Mouse (Mus musculus) lung, adult 2 months (tissue): Measurements from ENCODE around the gene Gdf2. TPM values are rescaled to one million over a fixed set of nuclear protein-coding genes. Genes with fewer than 3 reads are reported as not detected.

Experiments used
- DNase-seq: peaks from one replicate; pipeline ENCODE4 v3.0.0; 2022
- H3K4me1 ChIP-seq: fragments of 200-500 bp; 2 replicates; pipeline ENCODE4 v1.6.1; 2011; ENCODE audit warnings: low read length; ENCODE audit not compliant: control insufficient read depth, insufficient read depth
- H3K4me3 ChIP-seq: fragments of 200-500 bp; replicated peaks from 2 replicates; pipeline ENCODE3; 2011; ENCODE audit warnings: low read depth, mild to moderate bottlenecking, control low read depth, low read length; ENCODE audit errors: extremely low read depth
- CTCF ChIP-seq: fragments of 200-500 bp; IDR thresholded peaks from 2 replicates; pipeline ENCODE4 v1.5.1; 2011; ENCODE audit warnings: mild to moderate bottlenecking, low read length, control low read depth; ENCODE audit not compliant: insufficient read depth
- POLR2A ChIP-seq: fragments of 200-500 bp; IDR thresholded peaks from 2 replicates; pipeline ENCODE4 v1.6.1; 2011; ENCODE audit warnings: low read depth, mild to moderate bottlenecking, control low read depth, low read length, borderline replicate concordance; ENCODE audit errors: extremely low read depth
- WGBS: fragments of 180-500 bp; shearing (Covaris S2); methylation state at CpG from one replicate; pipeline ENCODE4 v1.1.7; 2018; 5-methylcytosine and 5-hydroxymethylcytosine counted together
- polyA plus RNA-seq: library from polyadenylated mRNA; depleted of rRNA; stranded (reverse); fragments of >200 nt; gene quantifications from 2 replicates; pipeline ENCODE4 v1.2.3, GENCODE M21; 2012; rRNA removed

Gdf2 gene
- 0.25 and 0.45 TPM in 2 replicates for polyA plus RNA-seq

DNA sequence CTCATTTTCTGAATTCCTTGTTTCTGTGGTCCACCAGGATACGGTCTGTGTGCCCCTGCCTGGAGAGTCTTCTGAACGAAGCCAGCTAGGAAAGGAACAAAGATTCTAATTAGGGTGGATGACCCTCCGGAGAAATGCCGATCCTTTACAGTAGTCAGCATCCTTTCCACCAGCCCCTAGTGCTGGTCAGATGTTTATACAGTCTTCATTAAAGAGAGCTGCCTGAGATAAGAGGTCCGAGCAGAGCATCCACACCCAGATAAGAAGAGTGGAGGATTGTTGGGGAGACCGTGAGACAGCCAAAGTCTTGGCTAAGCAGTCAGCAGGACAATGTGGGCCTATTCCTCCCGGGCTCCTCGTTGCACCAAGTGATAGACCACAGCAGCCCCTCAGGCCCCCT, at the start of gene Gdf2:
TSS of gene Gdf2 (plus strand) at position 301 of the 400 bp plus-strand sequence.
- Histone ChIP-seq H3K4me1 (no peaks in the 10 kb centered on the region), H3K4me3 (no peak within 1 kb of the TSS)
- TF ChIP-seq CTCF = no peak
- TF ChIP-seq POLR2A = no peak
- no peak for DNase-seq
- WGBS = 44% methylated on average over 8 of the region's 8 CpGs

DNA sequence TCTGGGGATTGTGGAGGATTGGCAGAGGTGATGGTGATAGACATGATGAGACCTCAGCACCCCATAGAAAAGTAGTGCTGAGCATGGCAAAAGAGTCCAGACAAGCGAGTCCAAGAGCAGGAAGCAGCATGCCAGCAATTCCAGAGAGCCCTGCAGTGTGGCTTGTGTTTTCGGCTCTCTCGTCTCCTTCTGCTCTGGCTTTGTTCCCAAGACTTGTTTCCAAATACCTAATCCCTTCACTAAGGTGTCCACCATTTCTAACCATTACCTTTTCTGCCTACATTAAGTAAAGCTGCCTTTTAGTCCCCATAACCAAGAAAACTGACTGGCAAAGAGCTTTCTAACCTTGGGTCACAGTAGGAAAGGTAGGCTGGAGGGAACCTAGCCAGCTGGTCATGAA, 49.3 kb upstream of the Gdf2 start:
- Histone ChIP-seq H3K4me3 (no peak overlapping the region), H3K4me1 (no peaks in the 10 kb centered on the region)
- 71% methylated on average over 3 of the region's 3 CpGs for WGBS
- no peak for TF ChIP-seq POLR2A
- TF ChIP-seq CTCF = no peak
- DNase-seq = no peak

- WGBS = 84% methylated on average over 5 of the region's 5 CpGs
- no peak for DNase-seq
- Histone ChIP-seq H3K4me3 (no peak overlapping the region), H3K4me1 (no peaks in the 10 kb centered on the region)
- TF ChIP-seq POLR2A (no peak), CTCF (no peak)
Measured at GRCm38 (mm10) chr14:33895777-33896176, 45.1 kb upstream of the Gdf2 start.

DNA sequence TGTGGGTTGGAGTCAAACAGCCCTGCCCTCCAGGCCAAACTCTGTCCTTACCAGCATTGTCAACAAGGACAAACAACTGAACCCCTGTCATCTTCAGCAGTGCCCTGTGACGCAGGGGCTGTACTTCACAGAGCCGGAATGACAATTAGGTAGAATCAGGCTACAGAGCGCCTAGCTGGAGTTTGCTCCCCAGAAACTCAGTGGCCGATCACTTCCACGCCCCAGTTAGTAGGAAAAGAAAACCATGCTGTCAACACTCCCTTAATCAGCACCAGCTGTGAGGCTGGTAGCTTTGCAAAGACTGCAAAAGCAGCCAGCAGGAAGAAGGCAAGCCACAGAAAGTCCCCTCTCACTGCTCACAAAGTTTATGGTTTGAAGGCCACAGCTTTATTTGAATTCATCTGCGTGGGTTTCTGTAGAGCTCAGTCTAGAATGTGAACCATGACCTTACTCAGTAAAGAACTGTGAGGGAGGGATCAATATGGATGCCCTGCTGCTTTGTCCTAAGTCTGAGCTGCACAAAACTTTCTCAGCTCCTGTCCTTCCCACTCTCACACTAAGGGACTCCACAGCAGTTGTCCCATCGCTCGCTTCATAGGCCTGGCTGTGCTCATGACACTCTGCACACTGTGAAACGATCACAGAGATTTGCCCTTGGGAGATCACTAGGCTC, 44.1 kb upstream of the Gdf2 start:
- no peak for DNase-seq
- WGBS = 54% methylated on average over 9 of the region's 9 CpGs
- H3K4me3 ChIP-seq = no peak overlapping the region
- TF ChIP-seq POLR2A = no peak
- TF ChIP-seq CTCF = no peak
- H3K4me1 ChIP-seq = no peaks in the 10 kb centered on the region

GRCm38 (mm10) chr14:33902783-33903182, 38.1 kb upstream of the Gdf2 start:
- H3K4me1 ChIP-seq = no peaks in the 10 kb centered on the region
- TF ChIP-seq POLR2A (no peak), CTCF (no peak)
- 75% methylated on average over 4 of the region's 4 CpGs for WGBS
- DNase-seq = no peak
- no peak overlapping the region for H3K4me3 ChIP-seq

DNA sequence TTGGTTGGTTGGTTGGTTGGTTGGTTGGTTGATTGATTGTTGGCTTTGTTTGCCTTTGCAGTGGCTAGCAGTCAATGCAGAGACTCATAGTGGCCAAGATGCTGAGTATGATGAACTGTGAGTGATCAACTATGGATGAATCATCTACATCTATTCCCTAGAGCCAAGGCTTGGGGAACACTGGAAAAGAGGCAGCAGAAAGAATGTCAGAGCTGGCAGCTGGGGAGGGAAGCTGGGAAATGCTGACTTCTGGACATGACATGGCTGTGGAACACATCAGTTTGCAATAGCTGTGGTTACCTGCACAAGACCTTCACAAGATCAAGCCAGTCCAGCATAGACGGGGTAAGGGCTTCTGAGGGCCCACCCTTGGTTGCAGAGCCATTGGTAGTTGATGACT, 37.6 kb upstream of the Gdf2 start:
- TF ChIP-seq CTCF (no peak), POLR2A (no peak)
- Histone ChIP-seq H3K4me1 (no peaks in the 10 kb centered on the region), H3K4me3 (no peak overlapping the region)
- WGBS = 79% methylated on average over 1 of the region's 1 CpGs
- no peak for DNase-seq

DNA sequence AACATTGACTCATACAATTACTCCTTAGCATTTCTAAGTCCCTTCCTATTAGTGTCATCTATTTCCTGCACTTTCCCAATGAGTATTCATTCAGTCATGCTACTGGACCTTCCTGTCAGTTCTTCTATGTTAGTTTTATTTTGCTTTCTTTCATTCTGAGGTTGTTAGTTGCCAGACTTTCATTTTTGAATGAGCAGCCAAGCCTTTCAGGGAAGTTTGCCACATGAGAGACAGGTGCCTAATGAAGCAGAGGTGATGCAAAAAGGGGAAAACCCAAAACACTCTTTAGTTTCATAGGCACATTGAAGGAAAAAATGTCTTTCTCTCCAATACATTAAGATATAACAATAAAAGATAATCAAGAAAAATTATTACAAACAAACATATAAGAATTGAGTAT, 36.0 kb upstream of the Gdf2 start:
- TF ChIP-seq CTCF (no peak), POLR2A (no peak)
- DNase-seq = no peak

DNA sequence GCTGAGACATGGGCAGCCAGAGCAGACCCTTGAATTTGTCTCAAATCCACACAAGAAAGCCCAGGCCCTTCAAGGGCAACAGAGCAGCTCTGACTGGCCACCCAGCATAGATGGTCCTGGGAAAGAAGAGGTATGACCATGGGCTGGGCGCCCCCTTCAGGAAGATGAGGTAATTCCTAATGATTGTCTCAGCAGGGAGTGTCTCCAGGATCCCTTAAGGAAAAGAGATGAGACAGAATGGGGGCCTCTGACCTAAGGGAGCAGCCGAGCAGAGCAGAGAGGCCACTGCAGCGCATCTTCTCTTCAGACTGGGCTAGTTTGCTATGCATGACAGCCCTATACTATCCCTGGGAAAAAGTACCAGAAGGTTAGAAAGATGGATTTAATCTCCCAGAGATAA, 27.1 kb upstream of the Gdf2 start:
- DNase-seq = peak; percentile 46
- TF ChIP-seq CTCF (peak; percentile 42; the same call in 1 of the 2 replicates), POLR2A (no peak)
- no peaks in the 10 kb centered on the region for H3K4me1 ChIP-seq
- H3K4me3 ChIP-seq = no peak overlapping the region
- WGBS = 40% methylated on average over 3 of the region's 3 CpGs

More for the DNA sequence above, 36.0 kb upstream of the Gdf2 start:
- Histone ChIP-seq H3K4me3 (no peak overlapping the region), H3K4me1 (no peaks in the 10 kb centered on the region)

DNA sequence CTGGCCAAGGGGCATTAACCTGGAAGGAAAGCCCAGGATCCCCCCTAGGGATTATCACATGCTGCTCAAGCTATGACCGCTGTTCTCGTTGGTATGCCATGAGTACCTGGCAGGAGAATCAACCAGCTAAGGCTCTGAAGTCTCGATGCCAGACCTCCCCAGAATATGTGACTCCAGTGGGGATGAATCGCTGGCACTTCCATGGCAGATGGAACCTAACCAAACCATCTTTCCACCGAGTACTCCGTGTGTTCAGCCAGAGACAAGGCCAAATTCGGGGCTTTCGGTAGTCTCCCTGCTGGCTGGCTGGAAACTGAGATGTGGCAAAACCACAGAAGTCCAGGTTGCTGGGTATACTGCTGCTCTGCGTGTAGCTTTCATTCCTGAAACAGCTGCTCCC, 26.6 kb upstream of the Gdf2 start:
- H3K4me3 ChIP-seq = no peak overlapping the region
- no peaks in the 10 kb centered on the region for H3K4me1 ChIP-seq
- no peak for TF ChIP-seq POLR2A
- TF ChIP-seq CTCF = no peak
- WGBS = 92% methylated on average over 9 of the region's 9 CpGs
- DNase-seq = no peak
